Mouse (Mus musculus): ENCODE measurements around the gene Slc2a9. TPM values are rescaled to one million over a fixed set of nuclear protein-coding genes. Genes with fewer than 3 reads are reported as not detected.
"Not testable (repeated sequence)": the region's sequence is repeated elsewhere in the genome, so short reads cannot be mapped to it uniquely, and the experiment has no call there.

Gene Slc2a9
- polyA plus RNA-seq, 1 experiment from 2014 or later = 0.48 TPM

GRCm38 (mm10) chr5:38480822-38481707, 21.9 kb downstream of the Slc2a9 start:
- no peak overlapping the region for H3K4me3 ChIP-seq (ENCODE audit: low read depth, low read length)
- no peaks in the 10 kb centered on the region for H3K36me3 ChIP-seq (ENCODE audit: control insufficient read depth, insufficient read depth, low read length)
- no peak overlapping the region for H3K9ac ChIP-seq (ENCODE audit: low read length)
- ATAC-seq = no peak
- 84% methylated on average over 10 of the region's 10 CpGs for WGBS
- H3K4me1 ChIP-seq (ENCODE audit: control insufficient read depth, insufficient read depth, low read length) = no peaks in the 10 kb centered on the region
- H3K27me3 ChIP-seq (replicated peaks; ENCODE audit: control insufficient read depth, insufficient read depth, low read length) = no peaks in the 10 kb centered on the region
- H3K27ac ChIP-seq (ENCODE audit: low read depth, low read length) = no peak overlapping the region
- DNase-seq (ENCODE audit: low spot score) = no peak
- no peak overlapping the region for H3K4me2 ChIP-seq (ENCODE audit: low read length)
- H3K9me3 ChIP-seq (replicated peaks; ENCODE audit: control insufficient read depth, low read length) = no peaks in the 10 kb centered on the region

DNA sequence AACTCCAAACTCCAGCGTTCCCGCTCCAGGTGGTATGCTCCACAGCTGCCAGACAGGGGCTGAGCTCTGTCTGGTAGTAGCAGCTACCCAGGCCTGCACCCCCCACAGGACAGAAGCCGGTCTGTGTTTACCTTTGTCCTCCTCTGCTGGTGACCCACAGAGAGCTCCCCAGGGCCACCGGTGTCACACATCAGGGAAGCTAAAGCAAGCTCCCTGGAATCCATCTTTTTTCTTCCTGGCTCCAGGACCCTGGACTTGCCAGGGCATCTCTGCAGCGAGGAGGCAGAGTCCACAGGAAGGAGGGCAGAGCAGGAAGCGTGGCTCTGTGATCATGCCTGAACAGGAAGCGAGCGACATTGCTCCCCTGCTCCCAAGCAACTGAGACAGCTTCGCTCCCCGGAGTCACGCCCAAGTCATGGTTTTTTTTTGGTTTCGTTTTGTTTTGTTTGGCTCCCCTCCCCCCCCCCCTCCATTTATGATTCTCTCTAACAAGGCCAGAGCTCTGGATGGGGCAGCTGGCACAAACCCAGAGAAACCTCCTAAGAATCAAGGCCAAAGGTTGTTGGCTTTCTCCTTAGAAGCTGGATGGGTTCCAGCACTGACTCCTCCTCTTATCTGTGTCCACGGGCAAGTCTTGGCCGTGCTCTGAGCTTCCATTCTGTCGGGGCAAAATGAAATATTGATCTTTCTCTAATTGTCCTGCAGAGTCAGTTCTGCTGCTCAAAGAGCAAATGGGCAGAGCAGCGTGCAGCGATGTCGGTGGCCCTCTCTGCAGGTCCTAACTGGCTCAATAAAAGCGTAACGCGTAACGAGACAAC, 22.8 kb downstream of the Slc2a9 start:
- no peaks in the 10 kb centered on the region for H3K9me3 ChIP-seq (replicated peaks; ENCODE audit: control insufficient read depth, low read length)
- ATAC-seq (peak; percentile 48; the same call in 1 of the 2 replicates), DNase-seq (ENCODE audit: low spot score) (peak; percentile 38)
- no peak overlapping the region for H3K9ac ChIP-seq (ENCODE audit: low read length)
- H3K4me2 ChIP-seq (ENCODE audit: low read length) = peak overlapping the region; percentile 39
- 27% methylated on average over 22 of the region's 22 CpGs for WGBS
- no peaks in the 10 kb centered on the region for H3K4me1 ChIP-seq (ENCODE audit: control insufficient read depth, insufficient read depth, low read length)
- no peak overlapping the region for H3K27ac ChIP-seq (ENCODE audit: low read depth, low read length)
- no peaks in the 10 kb centered on the region for H3K36me3 ChIP-seq (ENCODE audit: control insufficient read depth, insufficient read depth, low read length)
- no peaks in the 10 kb centered on the region for H3K27me3 ChIP-seq (replicated peaks; ENCODE audit: control insufficient read depth, insufficient read depth, low read length)
- H3K4me3 ChIP-seq (ENCODE audit: low read depth, low read length) = peak overlapping the region; percentile 8; the same call in 1 of the 2 replicates

GRCm38 (mm10) chr5:38479545-38479907, 23.4 kb downstream of the Slc2a9 start:
- H3K27ac ChIP-seq (ENCODE audit: low read depth, low read length); H3K27me3 ChIP-seq (replicated peaks; ENCODE audit: control insufficient read depth, insufficient read depth, low read length); ATAC-seq; DNase-seq (ENCODE audit: low spot score); H3K4me2 ChIP-seq (ENCODE audit: low read length); H3K9ac ChIP-seq (ENCODE audit: low read length); H3K36me3 ChIP-seq (ENCODE audit: control insufficient read depth, insufficient read depth, low read length); H3K9me3 ChIP-seq (replicated peaks; ENCODE audit: control insufficient read depth, low read length); H3K4me1 ChIP-seq (ENCODE audit: control insufficient read depth, insufficient read depth, low read length); H3K4me3 ChIP-seq (ENCODE audit: low read depth, low read length): not testable (repeated sequence)

DNA sequence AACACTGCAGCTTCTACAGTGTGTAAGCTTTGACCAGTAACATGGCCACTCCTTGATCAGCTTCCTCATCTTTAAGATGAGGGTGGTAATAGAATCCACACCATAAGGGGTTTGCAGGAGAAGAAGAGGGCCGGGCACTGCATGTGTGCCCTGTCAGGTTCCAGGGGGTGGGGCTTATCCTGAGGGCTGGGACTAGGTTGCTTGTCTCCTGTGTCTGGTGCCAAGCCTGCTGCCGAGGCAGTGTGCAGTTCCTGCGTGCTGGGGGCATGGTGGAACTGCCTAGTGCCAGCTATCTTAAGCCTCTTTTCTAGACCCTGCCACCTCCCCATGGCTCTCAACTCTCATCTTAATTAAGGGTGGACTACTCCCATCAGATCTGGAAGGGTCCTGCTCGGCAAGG, 23.9 kb downstream of the Slc2a9 start:
- H3K4me3 ChIP-seq (ENCODE audit: low read depth, low read length) = no peak overlapping the region
- no peak overlapping the region for H3K4me2 ChIP-seq (ENCODE audit: low read length)
- ATAC-seq (peak; percentile 16; the same call in 1 of the 2 replicates), DNase-seq (ENCODE audit: low spot score) (peak; percentile 33)
- no peak overlapping the region for H3K9ac ChIP-seq (ENCODE audit: low read length)
- WGBS = 39% methylated on average over 4 of the region's 4 CpGs
- H3K4me1 ChIP-seq (ENCODE audit: control insufficient read depth, insufficient read depth, low read length) = no peaks in the 10 kb centered on the region
- H3K27ac ChIP-seq (ENCODE audit: low read depth, low read length) = no peak overlapping the region
- no peaks in the 10 kb centered on the region for H3K27me3 ChIP-seq (replicated peaks; ENCODE audit: control insufficient read depth, insufficient read depth, low read length)
- no peaks in the 10 kb centered on the region for H3K9me3 ChIP-seq (replicated peaks; ENCODE audit: control insufficient read depth, low read length)
- H3K36me3 ChIP-seq (ENCODE audit: control insufficient read depth, insufficient read depth, low read length) = no peaks in the 10 kb centered on the region

GRCm38 (mm10) chr5:38477731-38478445, 25.1 kb downstream of the Slc2a9 start:
- no peak overlapping the region for H3K4me2 ChIP-seq (ENCODE audit: low read length)
- no peak overlapping the region for H3K9ac ChIP-seq (ENCODE audit: low read length)
- no peak overlapping the region for H3K27ac ChIP-seq (ENCODE audit: low read depth, low read length)
- H3K4me3 ChIP-seq (ENCODE audit: low read depth, low read length) = no peak overlapping the region
- ATAC-seq (no peak), DNase-seq (ENCODE audit: low spot score) (no peak)
- no peaks in the 10 kb centered on the region for H3K36me3 ChIP-seq (ENCODE audit: control insufficient read depth, insufficient read depth, low read length)
- no peaks in the 10 kb centered on the region for H3K4me1 ChIP-seq (ENCODE audit: control insufficient read depth, insufficient read depth, low read length)
- no peaks in the 10 kb centered on the region for H3K9me3 ChIP-seq (replicated peaks; ENCODE audit: control insufficient read depth, low read length)
- 88% methylated on average over 7 of the region's 7 CpGs for WGBS
- no peaks in the 10 kb centered on the region for H3K27me3 ChIP-seq (replicated peaks; ENCODE audit: control insufficient read depth, insufficient read depth, low read length)

GRCm38 (mm10) chr5:38476861-38477565, 25.9 kb downstream of the Slc2a9 start:
- H3K9ac ChIP-seq (ENCODE audit: low read length) = no peak overlapping the region
- ATAC-seq = no peak
- H3K4me3 ChIP-seq (ENCODE audit: low read depth, low read length) = no peak overlapping the region
- H3K27ac ChIP-seq (ENCODE audit: low read depth, low read length) = no peak overlapping the region
- H3K4me1 ChIP-seq (ENCODE audit: control insufficient read depth, insufficient read depth, low read length) = no peaks in the 10 kb centered on the region
- H3K36me3 ChIP-seq (ENCODE audit: control insufficient read depth, insufficient read depth, low read length) = no peaks in the 10 kb centered on the region
- WGBS = 83% methylated on average over 25 of the region's 25 CpGs
- H3K27me3 ChIP-seq (replicated peaks; ENCODE audit: control insufficient read depth, insufficient read depth, low read length) = no peaks in the 10 kb centered on the region
- no peak for DNase-seq (ENCODE audit: low spot score)
- H3K9me3 ChIP-seq (replicated peaks; ENCODE audit: control insufficient read depth, low read length) = no peaks in the 10 kb centered on the region
- no peak overlapping the region for H3K4me2 ChIP-seq (ENCODE audit: low read length)

GRCm38 (mm10) chr5:38470881-38471280, 32.1 kb downstream of the Slc2a9 start:
- ATAC-seq = no peak

GRCm38 (mm10) chr5:38469891-38470578, 32.9 kb downstream of the Slc2a9 start:
- H3K9me3 ChIP-seq (replicated peaks; ENCODE audit: control insufficient read depth, low read length) = no peaks in the 10 kb centered on the region
- ATAC-seq (peak; percentile 63; the same call in 1 of the 2 replicates), DNase-seq (ENCODE audit: low spot score) (peak; percentile 70)
- H3K4me3 ChIP-seq (ENCODE audit: low read depth, low read length) = no peak overlapping the region
- no peaks in the 10 kb centered on the region for H3K27me3 ChIP-seq (replicated peaks; ENCODE audit: control insufficient read depth, insufficient read depth, low read length)
- no peak overlapping the region for H3K9ac ChIP-seq (ENCODE audit: low read length)
- no peak overlapping the region for H3K4me2 ChIP-seq (ENCODE audit: low read length)
- no peaks in the 10 kb centered on the region for H3K4me1 ChIP-seq (ENCODE audit: control insufficient read depth, insufficient read depth, low read length)
- no peak overlapping the region for H3K27ac ChIP-seq (ENCODE audit: low read depth, low read length)
- 18% methylated on average over 5 of the region's 5 CpGs for WGBS
- no peaks in the 10 kb centered on the region for H3K36me3 ChIP-seq (ENCODE audit: control insufficient read depth, insufficient read depth, low read length)

More at GRCm38 (mm10) chr5:38470881-38471280, 32.1 kb downstream of the Slc2a9 start:
- Histone ChIP-seq H3K27ac (ENCODE audit: low read depth, low read length) (no peak overlapping the region), H3K4me2 (ENCODE audit: low read length) (no peak overlapping the region), H3K9me3 (replicated peaks; ENCODE audit: control insufficient read depth, low read length) (no peaks in the 10 kb centered on the region), H3K4me3 (ENCODE audit: low read depth, low read length) (no peak overlapping the region), H3K9ac (ENCODE audit: low read length) (no peak overlapping the region), H3K4me1 (ENCODE audit: control insufficient read depth, insufficient read depth, low read length) (no peaks in the 10 kb centered on the region), H3K27me3 (replicated peaks; ENCODE audit: control insufficient read depth, insufficient read depth, low read length) (no peaks in the 10 kb centered on the region), H3K36me3 (ENCODE audit: control insufficient read depth, insufficient read depth, low read length) (no peaks in the 10 kb centered on the region)
- no peak for DNase-seq (ENCODE audit: low spot score)
- 85% methylated on average over 6 of the region's 6 CpGs for WGBS

Data from forebrain, embryonic 14.5 days (tissue).